Mouse (Mus musculus): ENCODE measurements at regions not wholly inside any gene's neighbourhood (a gene's known extent, or its start where the extent isn't known, plus 50 kb on each side); places are given as distances from the start of the nearest gene placed in this dataset.

DNA sequence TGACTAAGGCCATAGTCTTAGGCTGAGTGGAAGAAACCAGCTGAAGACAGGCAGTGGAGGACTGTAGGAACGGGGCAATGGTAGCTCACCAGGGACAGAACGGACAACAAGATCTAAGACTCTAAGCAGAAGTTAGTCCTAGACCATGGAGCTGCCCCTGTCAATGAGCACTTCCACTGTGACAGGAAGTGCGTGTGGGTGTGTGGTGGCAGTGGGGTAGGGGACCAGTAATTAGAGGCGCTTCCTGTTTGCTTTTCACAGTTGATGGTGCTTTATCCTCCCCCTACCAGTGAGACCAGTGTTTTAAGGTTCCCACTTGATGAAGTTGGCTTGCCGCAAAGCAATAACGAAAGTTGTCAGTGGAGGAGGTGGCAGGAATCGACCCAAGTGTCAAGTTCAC, 168.4 kb upstream of the 4930535I16Rik start:
- DNase-seq (ENCODE audit: low spot score in 2 of 2) = no peak

DNA sequence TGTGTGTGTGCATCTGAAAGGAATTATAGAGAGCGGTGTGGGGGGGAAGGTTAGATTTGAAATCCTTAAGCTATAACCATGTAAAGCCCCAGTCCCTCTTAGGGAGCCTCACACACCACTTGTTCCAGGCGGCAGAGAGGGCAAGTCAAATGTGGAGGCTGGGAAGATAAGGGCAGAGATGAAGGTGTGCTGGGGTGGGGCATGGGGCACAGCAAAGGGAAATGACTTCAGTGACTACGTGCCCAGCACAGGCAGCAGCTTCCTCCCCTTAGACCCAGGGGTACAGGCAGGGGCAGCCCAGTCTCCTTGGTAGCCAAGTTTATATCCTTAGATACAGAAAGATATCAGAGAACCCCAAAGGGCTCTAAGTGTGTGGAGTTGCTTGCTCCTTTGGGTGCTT, 161.8 kb upstream of the 4930535I16Rik start:
- DNase-seq (ENCODE audit: low spot score in 2 of 2) = no peak

DNA sequence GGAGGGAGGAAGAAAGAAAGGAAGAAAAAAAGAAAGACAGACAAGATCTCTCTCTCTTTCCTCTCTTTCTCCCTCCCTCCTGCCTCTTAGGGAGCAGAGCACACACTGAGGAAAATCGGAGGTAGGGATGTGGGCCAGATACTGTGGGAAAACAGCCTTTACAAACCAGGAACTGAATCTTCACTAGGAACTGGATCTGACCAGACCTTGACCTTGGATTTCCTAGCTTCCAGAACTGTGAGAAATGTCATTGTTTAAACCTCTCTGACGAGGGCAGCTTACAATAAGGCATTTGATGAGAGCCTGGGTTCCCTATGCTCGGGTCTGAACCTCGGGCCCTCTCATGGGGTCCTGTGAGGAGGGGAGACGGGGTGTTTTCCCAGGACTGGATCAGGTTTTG, 157.7 kb upstream of the 4930535I16Rik start:
- DNase-seq (ENCODE audit: low spot score in 2 of 2) = no peak

DNA sequence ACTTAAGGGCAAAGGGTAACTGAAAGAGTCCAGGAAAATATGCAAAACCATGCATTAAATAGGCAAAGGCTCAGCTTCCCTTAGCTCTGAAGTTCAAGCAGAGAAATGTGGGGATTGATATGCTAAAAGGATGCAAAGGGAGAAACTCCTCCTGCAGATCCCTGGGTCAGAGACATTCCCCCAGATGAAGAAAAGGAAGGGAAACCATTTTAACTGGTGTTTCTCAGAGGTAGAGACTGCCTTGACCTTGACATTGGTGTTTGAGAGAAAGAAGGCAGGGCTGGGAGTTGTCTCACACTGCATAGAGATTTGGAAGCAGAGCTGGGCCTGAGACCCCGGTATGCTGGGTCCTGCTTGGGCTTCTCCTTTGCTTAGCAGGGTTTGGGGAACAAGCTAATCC, 155.8 kb upstream of the 4930535I16Rik start:
- DNase-seq (ENCODE audit: low spot score in 2 of 2) = no peak

DNA sequence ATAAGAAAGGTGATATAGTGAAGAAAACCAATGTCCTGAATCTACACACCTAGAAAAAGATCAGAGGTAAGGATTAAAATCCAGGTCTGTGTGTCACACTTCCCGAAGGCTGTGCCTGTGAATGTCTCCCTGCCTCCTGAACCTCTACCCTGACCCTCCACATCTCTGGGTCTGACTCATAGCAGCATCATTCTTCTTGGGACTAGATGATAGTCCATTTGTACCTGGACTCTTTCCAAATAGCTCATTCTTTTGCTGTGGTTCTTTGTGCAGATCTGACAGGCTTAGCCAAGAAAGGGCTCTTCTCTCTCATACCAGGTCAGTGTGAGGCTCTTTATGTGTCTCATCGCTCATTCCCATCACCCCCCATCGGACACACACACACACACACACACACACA, 146.8 kb upstream of the 4930535I16Rik start:
- DNase-seq (ENCODE audit: low spot score in 2 of 2) = no peak

DNA sequence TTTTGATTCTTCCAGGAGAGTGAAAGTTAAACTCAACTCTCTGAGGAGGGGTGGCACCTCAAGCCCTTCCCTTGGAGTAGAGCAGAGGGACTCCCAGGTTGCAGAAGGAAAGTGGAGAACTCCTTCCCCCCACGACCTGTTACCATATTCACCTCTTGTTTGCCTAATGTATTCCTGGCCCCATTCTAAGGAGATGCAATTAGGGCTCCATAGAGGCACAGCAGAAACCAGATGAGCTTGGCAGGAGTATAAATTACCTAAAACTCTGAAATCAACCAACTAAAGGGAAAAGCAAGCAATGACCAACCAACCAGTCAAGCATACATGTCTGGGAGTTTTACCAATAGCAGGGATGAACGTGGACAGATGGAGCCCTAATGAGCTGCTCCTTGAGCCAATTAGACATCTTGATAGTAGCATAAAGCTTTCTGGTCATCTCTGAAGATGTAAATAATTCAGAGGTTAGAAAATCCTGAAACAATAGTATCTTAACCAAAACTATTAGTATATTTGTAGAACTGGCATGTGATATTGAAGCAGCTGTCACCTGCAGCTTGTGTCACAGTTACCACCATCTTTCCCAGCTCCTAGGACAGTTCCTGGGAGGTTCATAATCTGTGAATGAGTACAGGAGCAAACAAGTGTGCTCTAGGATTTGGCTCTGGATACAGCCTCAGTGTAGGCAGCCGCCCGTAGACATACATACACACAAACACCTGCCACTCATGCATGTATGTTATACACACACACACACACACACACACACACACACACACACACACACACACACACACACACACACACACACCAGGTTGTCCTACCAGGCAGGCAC, 145.7 kb upstream of the 4930535I16Rik start:
- DNase-seq (ENCODE audit: low spot score in 2 of 2) = no peak

DNA sequence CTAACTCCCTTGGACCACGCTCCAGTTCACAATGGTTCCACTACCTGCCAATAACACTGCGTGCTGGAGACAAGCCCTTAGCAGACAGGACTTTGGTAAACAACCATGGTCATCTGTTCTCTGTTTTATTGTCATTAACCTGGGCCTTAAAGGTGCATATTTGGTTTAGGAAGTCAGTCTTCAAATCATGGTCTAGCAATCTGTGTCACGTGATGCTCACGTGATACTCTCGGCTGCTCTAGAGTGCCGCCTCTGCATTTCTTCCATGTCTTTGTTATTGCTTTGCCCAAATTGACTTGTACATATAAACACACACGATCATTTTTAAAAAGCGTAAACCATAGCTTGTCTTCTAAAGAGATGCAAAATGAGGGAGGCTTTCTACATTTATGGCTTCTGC, 139.8 kb upstream of the 4930535I16Rik start:
- no peak for DNase-seq (ENCODE audit: low spot score in 2 of 2)

DNA sequence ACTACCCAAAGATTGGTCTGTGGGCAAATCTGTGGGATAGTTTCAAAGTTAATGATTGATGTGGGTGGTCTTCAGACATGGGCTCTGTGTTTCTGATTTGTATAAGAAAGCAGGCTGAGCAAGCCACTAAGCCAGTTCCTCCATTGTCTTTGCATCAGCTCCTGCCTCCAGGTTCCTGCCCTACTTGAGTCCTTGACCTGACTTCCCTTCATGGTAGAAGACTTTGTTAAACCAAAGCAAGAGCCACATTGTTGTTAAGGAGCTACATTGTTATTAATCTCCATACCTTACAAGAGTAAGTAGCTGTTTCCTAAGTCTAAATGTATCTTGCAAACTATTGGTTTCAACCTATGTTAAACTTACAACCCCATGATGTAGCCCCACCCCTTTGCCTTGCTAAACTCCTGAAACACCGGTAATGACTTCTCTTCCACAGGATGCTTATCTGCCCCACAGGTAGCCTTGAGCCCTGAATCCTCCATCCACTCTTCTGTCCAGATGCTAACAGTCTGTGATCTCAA, 136.5 kb upstream of the 4930535I16Rik start:
- no peak for DNase-seq (ENCODE audit: low spot score in 2 of 2)

DNA sequence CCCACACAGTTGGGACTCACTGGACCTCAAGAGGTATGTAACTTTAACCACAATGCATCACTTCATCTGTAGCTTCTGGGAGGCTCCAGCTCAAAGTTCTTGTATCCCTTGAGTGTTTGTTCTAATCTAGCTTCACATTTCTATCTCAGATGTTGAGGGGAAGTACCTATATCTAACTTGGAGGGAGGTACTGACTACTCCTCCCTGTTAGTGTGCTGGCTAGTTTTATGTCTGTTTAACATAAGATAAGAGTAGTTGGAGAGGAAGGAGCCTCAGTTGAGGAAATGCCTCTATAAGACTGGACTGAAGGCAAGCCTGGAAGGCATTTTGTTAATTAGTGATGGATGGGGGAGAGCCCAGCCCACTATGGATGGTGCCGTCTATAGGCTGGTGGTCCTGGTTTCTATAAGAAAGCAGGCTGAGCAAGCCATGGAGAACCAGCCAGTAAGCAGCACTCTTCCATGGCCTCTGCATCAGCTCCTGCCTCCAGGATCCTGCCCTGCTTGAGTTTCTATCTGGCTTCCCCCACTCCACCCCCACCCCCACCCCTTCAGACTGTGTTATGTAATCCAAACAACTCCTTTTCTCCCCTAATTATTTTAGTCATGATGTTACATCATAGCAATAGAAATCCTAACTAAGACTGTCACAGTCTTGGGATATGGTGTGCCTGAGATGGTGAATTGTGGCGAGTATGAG, 135.7 kb upstream of the 4930535I16Rik start:
- DNase-seq (ENCODE audit: low spot score in 2 of 2) = no peak

DNA sequence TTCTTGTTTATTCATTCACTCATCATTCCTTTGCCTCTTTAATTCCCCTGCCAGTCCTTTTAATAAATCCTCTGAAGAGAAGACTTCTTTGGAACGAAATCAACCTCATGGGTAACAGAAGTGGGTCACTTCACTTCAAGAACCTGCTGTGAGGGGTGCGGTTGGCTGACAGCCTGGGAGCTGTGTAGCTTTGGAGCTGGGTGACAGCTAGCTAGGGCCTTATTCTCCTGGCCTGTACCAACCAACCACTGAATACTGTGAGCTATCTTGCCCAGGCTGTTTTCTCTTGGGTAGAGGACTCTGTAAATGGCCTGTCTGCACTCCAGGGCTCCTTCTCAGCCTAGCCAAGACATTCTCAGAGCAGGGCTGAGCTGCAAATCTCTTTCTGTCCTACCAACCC, 134.6 kb upstream of the 4930535I16Rik start:
- DNase-seq (ENCODE audit: low spot score in 2 of 2) = peak in 1 of 2 experiments; percentile 12

DNA sequence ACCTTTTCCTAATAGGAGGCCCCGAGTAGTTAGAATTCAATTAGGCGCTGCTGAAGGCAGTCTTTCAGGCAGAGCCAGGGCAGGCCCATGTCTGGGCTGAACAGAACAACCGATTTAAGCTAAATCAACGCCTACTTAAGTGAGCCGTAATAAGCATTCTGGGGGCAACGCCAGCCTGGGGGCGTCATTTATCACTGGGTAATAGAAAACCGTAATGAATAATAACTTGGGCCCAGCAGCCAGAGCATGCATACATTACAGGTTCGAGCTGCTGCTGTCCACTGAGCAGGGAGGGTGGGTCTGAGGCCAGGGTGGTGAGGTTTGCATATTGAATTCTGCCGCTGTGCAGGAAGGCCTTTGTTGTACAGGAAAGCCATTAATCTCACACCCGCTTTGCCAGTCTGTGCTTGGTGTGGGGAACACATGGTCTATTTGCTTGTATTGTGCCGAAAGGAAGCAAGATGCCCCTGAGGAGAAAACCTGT, 130.6 kb upstream of the 4930535I16Rik start:
- DNase-seq (ENCODE audit: low spot score in 2 of 2) = peak; percentile 39 to 79

DNA sequence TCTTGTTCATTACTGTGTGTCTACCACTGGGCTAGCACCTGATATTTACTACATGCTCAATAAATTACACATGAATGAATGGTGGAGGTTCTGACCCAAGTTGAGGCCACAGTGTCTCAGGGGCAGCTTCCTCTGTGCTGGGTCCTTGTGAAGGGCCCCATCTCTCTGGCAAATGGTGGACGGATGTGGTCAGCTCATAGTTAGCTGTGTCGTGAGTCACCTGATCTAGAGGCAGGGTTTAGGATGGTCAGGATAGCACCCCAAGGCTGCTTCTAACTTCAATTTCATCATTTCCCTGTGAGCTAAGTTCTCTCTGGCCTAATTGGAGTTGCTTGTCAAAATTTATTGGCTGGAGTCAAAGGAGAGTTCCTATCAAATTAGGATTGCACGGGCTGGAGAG, 130.1 kb upstream of the 4930535I16Rik start:
- DNase-seq (ENCODE audit: low spot score in 2 of 2) = no peak

DNA sequence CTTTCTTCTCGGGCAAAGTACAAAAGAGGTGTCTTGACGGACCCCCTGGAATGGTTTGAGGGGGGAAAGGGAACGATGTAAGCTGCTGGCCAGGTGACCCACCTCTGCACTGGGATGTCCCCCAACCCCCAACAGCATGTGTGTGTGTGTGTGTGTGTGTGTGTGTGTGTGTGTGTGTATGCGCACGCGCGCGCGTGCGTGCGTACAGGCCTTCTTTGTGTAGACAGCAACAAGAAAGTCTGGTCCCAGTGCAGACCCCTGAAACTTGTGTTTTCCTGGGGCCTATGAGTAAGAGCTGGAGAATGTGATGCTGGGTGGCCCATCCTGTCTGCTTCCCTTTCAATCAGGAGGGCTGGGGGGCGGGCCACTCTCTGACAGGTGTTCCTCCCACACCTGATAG, 118.7 kb upstream of the 4930535I16Rik start:
- no peak for DNase-seq (ENCODE audit: low spot score in 2 of 2)

DNA sequence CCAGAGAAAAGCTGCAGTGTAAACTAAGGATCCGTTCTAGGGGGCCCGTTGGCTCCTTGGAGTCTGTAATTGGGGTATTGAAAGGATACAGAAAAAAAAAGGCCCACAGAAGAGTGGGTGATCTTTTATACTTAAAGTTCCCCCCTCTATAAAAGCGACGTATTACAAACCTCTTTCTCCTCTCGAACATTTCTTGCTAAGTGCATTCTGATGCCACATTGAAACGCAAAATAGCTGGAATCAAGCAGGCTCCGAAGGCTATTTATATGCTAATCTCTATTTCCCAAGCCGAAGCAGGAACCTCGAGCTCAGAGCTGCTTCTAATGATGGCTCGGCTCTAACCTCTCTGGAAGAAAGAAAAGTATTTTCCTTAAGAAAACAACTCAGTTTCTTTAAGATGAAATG, 117.8 kb upstream of the 4930535I16Rik start:
- DNase-seq (ENCODE audit: low spot score in 2 of 2) = peak in 1 of 2 experiments; percentile 7

DNA sequence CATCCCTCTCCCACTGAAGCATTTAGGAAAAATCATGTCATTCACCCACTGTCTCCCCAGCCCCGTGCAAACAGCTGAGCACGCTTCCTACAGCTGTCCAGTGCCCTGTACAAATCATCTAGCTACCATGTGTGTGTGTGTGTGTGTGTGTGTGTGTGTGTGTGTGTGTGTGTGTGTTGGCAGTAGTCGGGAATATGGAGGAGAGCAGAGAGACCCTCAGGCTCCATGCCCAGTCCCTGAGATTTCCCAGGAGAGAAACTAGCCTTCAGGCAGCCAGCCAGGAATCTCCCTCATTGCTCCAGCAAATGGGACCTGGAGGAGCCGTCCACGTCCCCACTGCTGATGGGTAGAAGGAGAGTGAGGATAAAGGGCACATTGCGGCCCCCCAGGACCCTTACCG, 117.4 kb upstream of the 4930535I16Rik start:
- peak in 1 of 2 experiments; percentile 6 for DNase-seq (ENCODE audit: low spot score in 2 of 2)

DNA sequence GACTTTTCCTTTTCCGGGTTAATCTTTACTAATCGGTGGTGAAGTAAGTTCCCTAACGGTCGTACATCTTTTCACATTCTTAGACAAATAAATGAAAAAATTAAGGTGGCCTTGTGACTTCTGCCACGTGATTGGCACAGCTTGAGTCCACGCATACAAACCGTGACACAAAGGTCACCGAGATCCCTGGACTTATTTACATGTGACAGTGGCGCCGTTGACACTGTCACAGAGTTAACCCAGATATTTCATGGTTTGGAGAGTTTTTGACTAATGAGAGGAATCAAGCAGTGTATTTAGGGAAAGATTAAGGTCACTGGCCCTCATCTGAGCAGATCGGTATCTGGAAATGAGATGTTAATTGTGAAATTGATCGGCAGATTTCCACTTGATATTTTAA, 110.2 kb upstream of the 4930535I16Rik start:
- DNase-seq (ENCODE audit: low spot score in 2 of 2) = no peak

DNA sequence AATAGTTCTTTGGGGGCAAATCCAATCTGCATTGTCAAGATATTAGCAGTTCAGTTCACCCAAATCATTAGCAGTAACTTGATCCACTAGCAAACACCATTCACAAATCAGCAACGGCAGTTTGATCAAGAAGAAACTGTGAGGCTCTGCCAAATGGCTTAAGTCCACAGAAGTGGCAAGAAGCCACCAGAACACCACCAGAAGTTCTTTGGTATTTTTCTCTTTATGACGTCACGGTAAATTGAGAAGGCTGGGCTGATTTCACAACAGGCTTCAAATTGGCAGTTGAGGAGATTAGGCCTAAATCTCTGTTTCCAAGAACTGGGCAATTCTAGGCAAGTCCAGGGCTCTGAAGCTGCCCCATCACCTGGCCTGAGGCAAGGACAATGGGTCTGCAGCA, 98.6 kb upstream of the 4930535I16Rik start:
- no peak for DNase-seq (ENCODE audit: low spot score in 2 of 2)

DNA sequence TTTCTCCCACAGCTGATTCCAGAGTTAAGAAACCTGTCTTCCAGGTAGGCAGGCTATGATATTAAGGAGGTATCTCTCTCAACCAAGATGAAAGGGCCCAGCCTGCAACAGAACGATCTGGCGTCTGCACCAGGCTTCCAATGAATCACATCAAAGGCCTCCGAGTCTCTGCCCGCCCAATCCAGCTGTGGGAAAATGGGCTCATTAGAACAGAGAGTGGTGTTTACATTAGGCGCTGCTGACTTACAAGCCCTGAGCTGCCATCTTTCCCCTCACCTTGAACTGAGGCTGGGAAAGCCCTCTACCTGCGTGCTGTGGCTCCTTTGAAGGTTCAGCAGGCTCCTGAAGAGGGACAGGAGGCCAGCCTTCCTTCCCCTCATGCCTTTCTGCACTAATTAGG, 97.5 kb upstream of the 4930535I16Rik start:
- no peak for DNase-seq (ENCODE audit: low spot score in 2 of 2)

DNA sequence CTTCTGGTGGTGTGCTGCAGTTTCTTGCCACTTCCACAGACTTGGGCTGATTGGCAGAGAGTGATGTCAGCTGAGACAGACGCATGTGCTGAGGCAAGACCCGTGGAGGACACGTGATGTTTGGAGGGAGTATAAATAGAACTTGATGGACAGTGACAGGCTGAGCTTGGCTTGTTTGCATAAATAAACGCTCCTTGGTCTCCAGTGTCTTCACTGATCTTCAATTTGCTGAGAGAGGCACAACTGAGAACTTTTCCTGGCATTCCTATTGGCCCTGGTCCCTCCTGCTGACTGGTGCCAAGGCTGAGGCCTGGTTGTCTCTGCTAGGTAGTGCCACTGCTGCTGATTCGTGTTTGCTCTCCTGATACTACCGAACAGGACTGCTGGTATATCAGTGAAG, 94.6 kb upstream of the 4930535I16Rik start:
- DNase-seq (ENCODE audit: low spot score in 2 of 2) = no peak

DNA sequence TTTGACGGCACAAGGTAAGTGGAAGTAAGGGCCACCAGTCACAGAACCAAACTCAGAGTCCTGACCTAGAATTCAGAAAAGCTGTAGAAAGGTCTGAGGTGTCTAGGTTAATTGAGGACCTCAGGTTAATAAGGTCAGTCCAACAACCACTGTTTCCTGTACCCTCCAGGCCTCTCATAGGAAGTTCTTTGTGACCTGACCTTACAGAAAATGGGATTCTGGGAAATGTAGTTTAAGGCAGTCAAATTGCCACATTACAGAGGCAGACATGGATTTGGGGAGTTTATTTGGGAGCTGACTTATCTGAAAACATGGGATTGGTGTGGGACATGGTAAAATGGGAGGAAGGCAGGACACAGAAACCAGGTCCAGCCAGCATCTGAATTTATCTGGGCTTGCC, 90.9 kb upstream of the 4930535I16Rik start:
- DNase-seq (ENCODE audit: low spot score in 2 of 2) = no peak

DNA sequence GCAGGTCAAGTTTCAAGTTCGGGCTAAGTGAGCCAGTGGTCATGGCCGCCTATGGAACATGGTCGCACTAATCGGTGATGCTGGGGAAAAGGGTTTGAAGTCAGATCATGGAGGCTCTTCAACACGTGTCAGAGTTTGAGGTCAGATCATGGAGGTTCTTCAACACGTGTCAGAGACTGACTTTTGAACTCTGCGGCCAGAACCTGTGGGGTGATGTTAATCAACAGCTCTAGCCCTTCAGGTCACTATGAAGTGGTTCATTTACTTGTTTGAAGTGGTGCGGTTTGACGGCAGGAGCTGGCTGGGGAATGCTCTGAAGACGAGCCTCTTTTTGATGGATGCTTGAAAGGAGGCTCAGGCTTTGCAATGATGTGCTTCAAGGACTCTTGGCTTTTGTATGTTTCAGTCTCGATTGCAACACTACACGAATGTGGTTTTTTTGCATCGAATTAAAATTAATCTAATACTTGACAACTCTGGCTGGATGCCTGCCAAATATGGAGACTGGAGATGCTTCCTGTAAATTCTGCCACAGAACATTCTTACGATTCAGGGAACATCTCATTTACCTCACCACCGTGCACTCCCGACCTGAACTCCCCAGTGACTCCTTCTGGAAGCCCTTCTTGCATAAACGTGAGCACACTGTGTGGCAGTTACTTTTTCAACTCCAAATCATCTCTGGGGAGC, 87.9 kb upstream of the 4930535I16Rik start:
- DNase-seq (ENCODE audit: low spot score in 2 of 2) = no peak

DNA sequence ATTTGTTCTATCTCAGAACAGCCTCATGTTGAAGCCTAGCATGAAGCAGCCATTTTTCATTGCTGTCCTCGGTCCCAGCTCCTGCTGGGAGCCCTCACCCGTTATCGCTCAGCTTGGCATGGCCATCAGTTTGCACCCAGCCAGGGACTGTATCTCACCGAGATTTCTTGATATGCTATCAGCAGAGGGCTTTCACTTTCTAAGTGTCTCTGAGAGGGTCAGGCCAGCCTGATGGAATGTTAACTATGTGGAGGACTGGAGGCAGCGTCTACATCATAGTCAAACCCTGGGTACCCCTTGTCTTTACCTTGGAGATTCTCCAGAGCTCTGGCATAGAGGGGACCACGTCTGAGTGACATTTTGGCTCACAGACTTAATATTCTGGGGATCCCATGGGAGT, 84.9 kb upstream of the 4930535I16Rik start:
- no peak for DNase-seq (ENCODE audit: low spot score in 2 of 2)
